Mouse (Mus musculus) MEL (cell line): Measurements from ENCODE around the gene Prrx2. TPM values are rescaled to one million over a fixed set of nuclear protein-coding genes. Genes with fewer than 3 reads are reported as not detected.

Source experiments
- DNase-seq: peaks from one replicate; pipeline ENCODE4 v3.0.0; 2011; ENCODE audit warnings: low read depth, low spot score
- H3K27ac ChIP-seq: 2 replicates; pipeline ENCODE4 v1.5.1; 2012; ENCODE audit warnings: low read depth, mild to moderate bottlenecking, control low read depth, low read length, moderate library complexity; ENCODE audit not compliant: control insufficient read depth
- H3K27me3 ChIP-seq, 2 experiments: fragments of 150-350 bp in 1 of 2; sonication (generic) in 1 of 2; 2 replicates each; pipeline ENCODE4 v1.6.1; 2012; ENCODE audit warnings: low read length in 2 of 2, mild to moderate bottlenecking in 2 of 2, improper control_type of control experiment in 1 of 2, moderate library complexity in 1 of 2; ENCODE audit not compliant: insufficient read depth in 2 of 2, control insufficient read depth in 1 of 2
- H3K36me3 ChIP-seq, 2 experiments: 2 replicates each; pipeline ENCODE4 v1.6.1; 2012 to 2014; ENCODE audit warnings: low read length in 2 of 2, improper control_type of control experiment in 1 of 2, inconsistent platforms in 1 of 2, mild to moderate bottlenecking in 1 of 2; ENCODE audit not compliant: insufficient read depth in 2 of 2, control insufficient read depth in 1 of 2
- H3K4me1 ChIP-seq, 2 experiments: fragments of 150-350 bp in 1 of 2; sonication (generic) in 1 of 2; 2 replicates each; pipeline ENCODE4 v1.6.1; 2012; ENCODE audit warnings: low read length in 2 of 2, improper control_type of control experiment in 1 of 2, mild to moderate bottlenecking in 1 of 2; ENCODE audit not compliant: insufficient read depth in 2 of 2, control insufficient read depth in 1 of 2
- H3K4me3 ChIP-seq, 2 experiments: fragments of 150-350 bp in 1 of 2; sonication (generic) in 1 of 2; 2 replicates each; pipeline ENCODE4 v1.5.1; 2012; ENCODE audit warnings: low read depth in 2 of 2, low read length in 2 of 2, mild to moderate bottlenecking in 2 of 2, moderate library complexity in 2 of 2, control low read depth in 1 of 2, improper control_type of control experiment in 1 of 2; ENCODE audit not compliant: control insufficient read depth in 1 of 2, insufficient read depth in 1 of 2
- H3K79me2 ChIP-seq: 2 replicates; pipeline ENCODE4 v1.6.1; 2012; ENCODE audit warnings: mild to moderate bottlenecking, low read length, moderate library complexity; ENCODE audit not compliant: control insufficient read depth, poor library complexity, insufficient read depth
- H3K9ac ChIP-seq: 2 replicates; pipeline ENCODE4 v1.6.1; 2012; ENCODE audit warnings: low read depth, mild to moderate bottlenecking, control low read depth, low read length, moderate library complexity; ENCODE audit not compliant: control insufficient read depth, poor library complexity, severe bottlenecking
- H3K9me3 ChIP-seq: fragments of 150-350 bp; sonication (generic); replicated peaks from 2 replicates; pipeline ENCODE4 v1.6.1; 2012; ENCODE audit warnings: mild to moderate bottlenecking, low read length, improper control_type of control experiment, moderate library complexity; ENCODE audit not compliant: insufficient read depth
- CHD1 ChIP-seq: IDR thresholded peaks from 2 replicates; pipeline ENCODE4 v1.6.1; 2012; ENCODE audit warnings: low read depth, mild to moderate bottlenecking, inconsistent platforms, low read length, improper control_type of control experiment
- E2F4 ChIP-seq: IDR thresholded peaks from 2 replicates; pipeline ENCODE4 v1.6.1; 2011; ENCODE audit warnings: low read depth, low read length, improper control_type of control experiment, borderline replicate concordance
- ELF1 ChIP-seq: IDR thresholded peaks from 2 replicates; pipeline ENCODE4 v1.6.1; 2014; ENCODE audit warnings: low read depth, mild to moderate bottlenecking, inconsistent platforms, low read length, improper control_type of control experiment, moderate library complexity
- EP300 ChIP-seq, 2 experiments: IDR thresholded peaks; 2 replicates each; pipeline ENCODE4 v1.6.1; 2011; ENCODE audit warnings: improper control_type of control experiment in 2 of 2, low read length in 2 of 2, low read depth in 1 of 2, mild to moderate bottlenecking in 1 of 2
- ETS1 ChIP-seq: IDR thresholded peaks from 2 replicates; pipeline ENCODE4 v1.6.1; 2012; ENCODE audit warnings: low read depth, mild to moderate bottlenecking, inconsistent platforms, low read length, improper control_type of control experiment, moderate library complexity
- HCFC1 ChIP-seq: IDR thresholded peaks from 2 replicates; pipeline ENCODE4 v1.6.1; 2012; ENCODE audit warnings: low read depth, mild to moderate bottlenecking, inconsistent platforms, low read length, improper control_type of control experiment, moderate library complexity
- JUND ChIP-seq: IDR thresholded peaks from 2 replicates; pipeline ENCODE4 v1.6.1; 2011; ENCODE audit warnings: low read depth, mild to moderate bottlenecking, improper control_type of control experiment, low read length
- KAT2A ChIP-seq: conservative IDR thresholded peaks from 2 replicates; pipeline ENCODE4 v1.6.1; 2012; ENCODE audit warnings: low read depth, low read length, improper control_type of control experiment, inconsistent platforms
- MAFK ChIP-seq: IDR thresholded peaks from 2 replicates; pipeline ENCODE4 v1.6.1; 2011; ENCODE audit warnings: low read depth, mild to moderate bottlenecking, low read length, improper control_type of control experiment, borderline replicate concordance
- MAZ ChIP-seq: IDR thresholded peaks from 2 replicates; pipeline ENCODE4 v1.6.1; 2012; ENCODE audit warnings: low read depth, mild to moderate bottlenecking, inconsistent platforms, low read length, improper control_type of control experiment
- MYB ChIP-seq: IDR thresholded peaks from 2 replicates; pipeline ENCODE4 v1.6.1; 2011; ENCODE audit warnings: mild to moderate bottlenecking, low read depth, low read length, improper control_type of control experiment
- MYC ChIP-seq: IDR thresholded peaks from 2 replicates; pipeline ENCODE4 v1.6.1; 2011; ENCODE audit warnings: low read depth, mild to moderate bottlenecking, low read length, improper control_type of control experiment, moderate library complexity
- NELFE ChIP-seq: IDR thresholded peaks from 2 replicates; pipeline ENCODE4 v1.6.1; 2011; ENCODE audit warnings: low read depth, low read length, improper control_type of control experiment
- NRF1 ChIP-seq: IDR thresholded peaks from 2 replicates; pipeline ENCODE4 v1.6.1; 2014; ENCODE audit warnings: low read depth, mild to moderate bottlenecking, inconsistent platforms, low read length, improper control_type of control experiment, moderate library complexity; ENCODE audit not compliant: poor library complexity, insufficient read depth, severe bottlenecking
- POLR2A ChIP-seq, 2 experiments: IDR thresholded peaks; 2 replicates each; pipeline ENCODE4 v1.6.1; 2011 to 2012; ENCODE audit warnings: low read length in 2 of 2, mild to moderate bottlenecking in 2 of 2, control low read depth in 1 of 2, improper control_type of control experiment in 1 of 2, low read depth in 1 of 2, moderate library complexity in 1 of 2; ENCODE audit not compliant: control insufficient read depth in 1 of 2, insufficient read depth in 1 of 2, poor library complexity in 1 of 2
- POLR2AphosphoS5 ChIP-seq: IDR thresholded peaks from 2 replicates; pipeline ENCODE4 v1.6.1; 2012; ENCODE audit warnings: low read depth, borderline replicate concordance, mild to moderate bottlenecking, inconsistent platforms, low read length, moderate library complexity, mixed read lengths
- RAD21 ChIP-seq: IDR thresholded peaks from 2 replicates; pipeline ENCODE4 v1.6.1; 2011; ENCODE audit warnings: mild to moderate bottlenecking, low read depth, low read length, improper control_type of control experiment
- RCOR1 ChIP-seq: IDR thresholded peaks from 2 replicates; pipeline ENCODE4 v1.6.1; 2012; ENCODE audit warnings: low read depth, mild to moderate bottlenecking, inconsistent platforms, low read length, improper control_type of control experiment
- SIN3A ChIP-seq: IDR thresholded peaks from 2 replicates; pipeline ENCODE4 v1.6.1; 2012; ENCODE audit warnings: low read length, improper control_type of control experiment, inconsistent platforms
- TAL1 ChIP-seq: IDR thresholded peaks from 2 replicates; pipeline ENCODE4 v1.6.1; 2012; ENCODE audit warnings: mild to moderate bottlenecking, inconsistent platforms, low read length, moderate library complexity, mixed read lengths
- TBP ChIP-seq: IDR thresholded peaks from 2 replicates; pipeline ENCODE4 v1.8.0; 2011; ENCODE audit warnings: low read depth, low read length, improper control_type of control experiment
- UBTF ChIP-seq: IDR thresholded peaks from 2 replicates; pipeline ENCODE4 v1.6.1; 2012; ENCODE audit warnings: low read depth, mild to moderate bottlenecking, inconsistent platforms, low read length, improper control_type of control experiment, moderate library complexity, borderline replicate concordance; ENCODE audit not compliant: insufficient read depth
- USF1 ChIP-seq: IDR thresholded peaks from 2 replicates; pipeline ENCODE4 v1.6.1; 2014; ENCODE audit warnings: low read depth, mild to moderate bottlenecking, inconsistent platforms, low read length, improper control_type of control experiment, moderate library complexity
- USF2 ChIP-seq, 2 experiments: IDR thresholded peaks; 2 replicates each; pipeline ENCODE4 v1.6.1; 2011 to 2012; ENCODE audit warnings: improper control_type of control experiment in 2 of 2, low read length in 2 of 2, borderline replicate concordance in 1 of 2, inconsistent platforms in 1 of 2, low read depth in 1 of 2, mild to moderate bottlenecking in 1 of 2; ENCODE audit not compliant: insufficient read depth in 1 of 2
- ZC3H11A ChIP-seq: IDR thresholded peaks from 2 replicates; pipeline ENCODE4 v1.6.1; 2012; ENCODE audit warnings: low read depth, mild to moderate bottlenecking, inconsistent platforms, low read length, improper control_type of control experiment
- ZKSCAN1 ChIP-seq: IDR thresholded peaks from 2 replicates; pipeline ENCODE4 v1.6.1; 2012; ENCODE audit warnings: low read depth, mild to moderate bottlenecking, inconsistent platforms, low read length, improper control_type of control experiment, moderate library complexity
- ZMIZ1 ChIP-seq: IDR thresholded peaks from 2 replicates; pipeline ENCODE4 v1.6.1; 2012; ENCODE audit warnings: low read depth, mild to moderate bottlenecking, inconsistent platforms, low read length, improper control_type of control experiment, moderate library complexity
- ZNF384 ChIP-seq: IDR thresholded peaks from 2 replicates; pipeline ENCODE4 v1.6.1; 2012; ENCODE audit warnings: low read depth, mild to moderate bottlenecking, inconsistent platforms, low read length, improper control_type of control experiment
- polyA plus RNA-seq, 2 experiments: library from polyadenylated mRNA; stranded (reverse) in 1 of 2; unstranded in 1 of 2; fragments of >175 nt in 1 of 2; fragments of >200 nt in 1 of 2; gene quantifications; 2 replicates each; pipeline versions ENCODE4 v1.2.1 to v1.2.4; 2012; ENCODE audit warnings: low replicate concordance in 2 of 2, low read depth in 1 of 2; ENCODE audit not compliant: insufficient read length in 2 of 2, insufficient read depth in 1 of 2, missing spikeins in 1 of 2
- total RNA-seq: library from RNA; depleted of rRNA; stranded (reverse); fragments of 300-350 nt; gene quantifications from 2 replicates; pipeline ENCODE4 v1.2.3, GENCODE M21; 2012

Prrx2 gene
- total and polyA plus RNA-seq, 3 experiments = not detected

DNA sequence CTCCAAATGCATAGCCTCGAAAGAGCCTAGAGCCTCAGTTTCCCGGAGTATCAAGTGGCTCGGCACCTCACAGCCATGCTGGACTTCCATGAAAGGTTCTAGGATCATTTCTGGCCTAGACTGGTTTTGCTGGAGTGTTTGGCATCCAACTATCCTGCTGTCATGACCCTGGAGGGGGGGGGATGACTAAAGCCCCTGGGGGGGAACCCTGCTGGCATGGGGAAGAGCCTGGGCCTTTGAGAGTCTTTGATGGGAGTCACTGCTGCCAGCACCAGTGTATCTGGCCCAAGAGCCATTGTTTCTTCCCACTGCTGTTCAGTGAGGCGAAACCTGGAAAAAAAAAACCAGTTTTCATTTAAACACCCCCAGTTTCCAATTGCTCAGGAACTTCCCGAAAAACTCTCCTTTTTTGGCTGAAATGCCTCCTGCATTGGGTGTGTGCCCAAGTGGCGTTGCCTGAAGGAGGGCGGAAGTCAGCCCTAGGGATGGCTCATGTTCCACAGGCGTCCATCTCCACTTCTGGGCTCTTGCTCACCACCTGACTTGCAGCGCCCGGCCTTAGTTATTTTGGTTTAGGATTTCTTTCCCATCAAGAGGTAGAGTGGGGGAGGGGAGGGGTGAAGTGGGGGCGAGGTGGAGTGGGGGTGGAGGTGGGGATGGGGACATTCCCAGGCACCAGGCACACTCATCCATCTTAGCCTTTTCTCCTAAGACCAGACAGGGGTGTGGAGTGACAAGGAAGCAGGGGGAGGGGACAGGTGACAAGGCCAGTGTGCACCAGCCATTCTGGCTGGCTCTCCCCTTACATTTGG lies 41.1 kb downstream of the Prrx2 start:
- Histone ChIP-seq H3K4me1 (no peaks in the 10 kb centered on the region), H3K4me3 (no peak overlapping the region), H3K9me3 (no peaks in the 10 kb centered on the region), H3K9ac (no peak overlapping the region), H3K36me3 (no peaks in the 10 kb centered on the region), H3K27me3 (peaks cover 0 to 4% of the 10 kb centered on the region in 2 experiments; a peak in 3 of 4 replicates), H3K27ac (no peak overlapping the region), H3K79me2 (no peaks in the 10 kb centered on the region)
- TF ChIP-seq RAD21 (no peak), NRF1 (no peak), EP300 (IDR thresholded peaks at IDR 0.05; ENCODE audit: low read depth in 1 of 2, low read length in 2 of 2) (no peak), KAT2A (no peak), TBP (no peak), CHD1 (no peak), MAFK (no peak), UBTF (no peak), POLR2A (IDR thresholded peaks at IDR 0.05; ENCODE audit: control insufficient read depth in 1 of 2, insufficient read depth in 1 of 2, low read depth in 1 of 2, low read length in 2 of 2, poor library complexity in 1 of 2) (no peak), NELFE (no peak), JUND (no peak), USF1 (no peak), ETS1 (no peak), ELF1 (no peak)
- DNase-seq = no peak

DNA sequence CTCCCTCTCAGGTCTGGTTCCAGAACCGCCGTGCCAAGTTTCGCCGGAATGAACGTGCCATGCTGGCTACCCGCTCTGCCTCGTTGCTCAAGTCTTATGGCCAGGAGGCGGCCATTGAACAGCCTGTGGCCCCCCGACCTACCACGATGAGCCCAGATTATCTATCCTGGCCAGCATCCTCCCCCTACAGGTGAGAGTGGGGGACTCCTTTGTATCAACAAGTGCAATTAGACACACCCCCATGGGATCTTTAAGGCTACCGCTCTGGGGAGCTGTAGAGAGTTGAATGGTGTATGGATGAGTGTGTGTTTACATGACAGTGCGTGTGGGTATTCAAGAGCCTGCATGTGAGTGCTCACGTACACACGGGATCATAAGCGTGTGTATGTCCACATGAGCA lies 44.7 kb downstream of the Prrx2 start:
- Histone ChIP-seq H3K79me2 (no peaks in the 10 kb centered on the region), H3K27me3 (no peaks in the 10 kb centered on the region; a peak in 2 of 4 replicates), H3K9me3 (no peaks in the 10 kb centered on the region), H3K4me1 (no peaks in the 10 kb centered on the region), H3K4me3 (no peak overlapping the region), H3K36me3 (no peaks in the 10 kb centered on the region), H3K27ac (no peak overlapping the region), H3K9ac (no peak overlapping the region)
- no peak for DNase-seq
- TF ChIP-seq ZNF384 (no peak), MYC (no peak), USF2 (IDR thresholded peaks at IDR 0.05; ENCODE audit: borderline replicate concordance in 1 of 2, insufficient read depth in 1 of 2, low read depth in 1 of 2, low read length in 2 of 2) (no peak), EP300 (IDR thresholded peaks at IDR 0.05; ENCODE audit: low read depth in 1 of 2, low read length in 2 of 2) (no peak), RCOR1 (no peak), ZC3H11A (no peak), ETS1 (no peak), MYB (no peak), POLR2AphosphoS5 (no peak), MAZ (no peak), SIN3A (no peak), ELF1 (no peak), ZMIZ1 (no peak), TAL1 (no peak), E2F4 (no peak), HCFC1 (no peak), ZKSCAN1 (no peak), MAFK (no peak)
- TF ChIP-seq, all 39 proteins: peak for 0
